Mouse (Mus musculus) erythroblast, embryonic 14.5 days (primary cell): Measurements from ENCODE around the gene Grm7. TPM values are rescaled to one million over a fixed set of nuclear protein-coding genes. Genes with fewer than 3 reads are reported as not detected.

Experiments
- H3K27me3 ChIP-seq: 2 replicates; pipeline ENCODE4 v1.6.1; 2012; ENCODE audit warnings: inconsistent platforms; ENCODE audit not compliant: control insufficient read depth
- H3K36me3 ChIP-seq: 2 replicates; pipeline ENCODE4 v1.6.1; 2012; ENCODE audit warnings: mild to moderate bottlenecking, inconsistent platforms; ENCODE audit not compliant: control insufficient read depth
- H3K4me1 ChIP-seq: 2 replicates; pipeline ENCODE4 v1.6.1; 2012; ENCODE audit warnings: inconsistent platforms; ENCODE audit not compliant: control insufficient read depth
- H3K4me3 ChIP-seq: replicated peaks from 2 replicates; pipeline ENCODE3; 2012; ENCODE audit warnings: moderate library complexity, mild to moderate bottlenecking, inconsistent platforms
- H3K9me3 ChIP-seq: 2 replicates; pipeline ENCODE4 v1.6.1; 2012; ENCODE audit warnings: low read length, inconsistent platforms, mixed read lengths; ENCODE audit not compliant: control insufficient read depth
- GATA1 ChIP-seq: IDR thresholded peaks from 2 replicates; pipeline ENCODE4 v1.6.1; 2012; ENCODE audit warnings: low read length, inconsistent platforms, mixed read lengths
- TAL1 ChIP-seq: IDR thresholded peaks from 3 replicates; pipeline ENCODE4 v1.6.1; 2012; ENCODE audit warnings: low read length, inconsistent platforms, mixed read lengths
- polyA plus RNA-seq: library from polyadenylated mRNA; stranded (reverse); fragments of >175 nt; gene quantifications from 2 replicates; pipeline ENCODE4 v1.2.3, GENCODE M21; 2012

Grm7 gene
- polyA plus RNA-seq, 1 experiment = 0.01 TPM

DNA sequence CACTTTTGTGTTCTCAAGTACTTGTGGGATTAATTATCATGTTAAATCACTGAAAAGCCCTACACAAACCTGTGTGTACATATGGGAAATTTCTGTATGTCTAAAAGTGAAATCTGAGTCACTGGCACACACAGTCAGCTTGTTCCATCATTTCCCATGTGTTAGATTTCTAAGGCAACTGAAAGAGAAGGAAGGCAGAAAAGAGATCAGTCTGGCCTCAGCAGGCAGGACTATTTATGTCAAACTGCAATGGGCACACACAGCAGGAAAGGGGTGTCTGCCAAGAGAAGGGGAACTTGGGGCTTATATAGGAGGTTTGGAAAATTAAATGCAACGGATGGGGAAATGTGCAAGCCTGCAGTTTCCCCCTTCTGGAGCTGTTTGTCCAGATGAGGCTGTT lies 913.2 kb downstream of the Grm7 start:
- Histone ChIP-seq H3K9me3 (peaks cover 4% of the 10 kb centered on the region; the same call in 1 of the 2 replicates), H3K4me1 (no peaks in the 10 kb centered on the region), H3K4me3 (no peak overlapping the region), H3K27me3 (no peaks in the 10 kb centered on the region), H3K36me3 (no peaks in the 10 kb centered on the region)
- no peak for TF ChIP-seq TAL1
- TF ChIP-seq GATA1 = no peak

DNA sequence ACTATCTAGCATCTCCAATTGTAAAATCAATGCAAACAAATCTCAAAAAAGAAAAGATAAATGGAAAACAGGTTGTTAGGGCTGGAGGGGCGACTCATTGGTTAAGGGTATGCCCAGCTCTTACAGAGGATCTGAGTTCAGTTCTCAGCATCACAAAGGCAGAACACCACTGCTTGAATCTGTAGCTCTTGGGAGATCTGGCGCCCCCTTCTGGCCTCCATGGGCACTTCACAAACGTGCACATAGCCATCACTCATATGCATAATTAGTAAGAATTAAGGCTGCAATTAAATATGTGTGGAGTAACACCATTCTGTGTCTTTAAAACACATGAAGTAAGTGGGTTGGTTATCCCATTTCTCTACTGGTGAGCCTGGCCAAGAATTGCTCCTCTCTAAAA lies 914.1 kb downstream of the Grm7 start:
- Histone ChIP-seq H3K27me3 (no peaks in the 10 kb centered on the region), H3K36me3 (no peaks in the 10 kb centered on the region), H3K4me1 (no peaks in the 10 kb centered on the region), H3K9me3 (peaks cover 4% of the 10 kb centered on the region; the same call in 1 of the 2 replicates), H3K4me3 (no peak overlapping the region)
- TF ChIP-seq TAL1 = no peak
- no peak for TF ChIP-seq GATA1

DNA sequence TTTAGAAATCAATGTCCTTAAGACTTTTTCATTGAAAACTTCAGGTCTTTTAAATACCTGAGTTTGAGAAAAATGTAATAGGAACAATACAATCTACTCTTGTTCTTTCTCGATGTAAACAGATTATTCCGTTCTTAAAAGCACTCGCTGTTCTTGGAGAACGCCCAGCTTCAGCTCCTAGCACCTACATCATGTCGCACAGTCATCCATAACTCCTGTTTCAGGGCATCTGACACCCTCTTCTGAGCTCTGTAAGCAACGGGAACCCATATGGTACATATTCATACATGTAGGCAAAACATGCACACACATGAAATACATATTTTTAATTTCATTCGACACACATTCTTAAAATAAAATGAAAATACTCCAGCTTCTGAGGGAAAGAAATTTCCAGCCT lies 916.0 kb downstream of the Grm7 start:
- H3K4me1 ChIP-seq = no peaks in the 10 kb centered on the region
- TF ChIP-seq TAL1 (no peak), GATA1 (no peak)
- no peaks in the 10 kb centered on the region for H3K27me3 ChIP-seq
- no peak overlapping the region for H3K4me3 ChIP-seq
- H3K36me3 ChIP-seq = no peaks in the 10 kb centered on the region
- H3K9me3 ChIP-seq = peaks cover 8% of the 10 kb centered on the region

- Histone ChIP-seq H3K36me3 (no peaks in the 10 kb centered on the region), H3K4me1 (no peaks in the 10 kb centered on the region), H3K9me3 (peaks cover 14% of the 10 kb centered on the region), H3K4me3 (no peak overlapping the region), H3K27me3 (no peaks in the 10 kb centered on the region)
- no peak for TF ChIP-seq GATA1
- TF ChIP-seq TAL1 = no peak
Observed at GRCm38 (mm10) chr6:111571471-111572088, 926.2 kb downstream of the Grm7 start.

DNA sequence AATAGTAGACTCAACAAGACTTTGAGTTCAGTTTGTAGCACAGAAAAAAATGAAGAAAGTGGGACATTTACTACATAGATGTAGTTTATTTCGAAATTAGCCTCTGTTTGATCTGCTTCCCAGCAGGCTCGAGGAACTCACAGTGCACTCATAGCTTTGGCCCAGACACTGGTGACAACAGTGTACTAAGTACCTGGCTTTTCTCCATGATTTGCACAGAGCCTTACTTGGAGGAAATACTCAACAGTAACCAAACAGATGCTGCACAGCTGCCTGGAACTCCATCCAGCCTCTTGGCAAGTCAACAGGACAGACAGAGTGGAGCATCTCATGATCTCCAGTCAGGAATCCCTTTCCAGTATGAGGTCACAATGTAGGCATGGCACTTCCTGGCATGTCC lies 939.5 kb downstream of the Grm7 start:
- Histone ChIP-seq H3K36me3 (no peaks in the 10 kb centered on the region), H3K9me3 (peaks cover 5% of the 10 kb centered on the region; the same call in 1 of the 2 replicates), H3K27me3 (no peaks in the 10 kb centered on the region), H3K4me1 (no peaks in the 10 kb centered on the region), H3K4me3 (no peak overlapping the region)
- TF ChIP-seq TAL1 (no peak), GATA1 (no peak)

- Histone ChIP-seq H3K36me3 (no peaks in the 10 kb centered on the region), H3K4me1 (no peaks in the 10 kb centered on the region), H3K9me3 (peaks cover 5% of the 10 kb centered on the region; the same call in 1 of the 2 replicates), H3K4me3 (no peak overlapping the region), H3K27me3 (no peaks in the 10 kb centered on the region)
- no peak for TF ChIP-seq TAL1
- TF ChIP-seq GATA1 = no peak
Observed at GRCm38 (mm10) chr6:111587572-111587971, 942.2 kb downstream of the Grm7 start.

DNA sequence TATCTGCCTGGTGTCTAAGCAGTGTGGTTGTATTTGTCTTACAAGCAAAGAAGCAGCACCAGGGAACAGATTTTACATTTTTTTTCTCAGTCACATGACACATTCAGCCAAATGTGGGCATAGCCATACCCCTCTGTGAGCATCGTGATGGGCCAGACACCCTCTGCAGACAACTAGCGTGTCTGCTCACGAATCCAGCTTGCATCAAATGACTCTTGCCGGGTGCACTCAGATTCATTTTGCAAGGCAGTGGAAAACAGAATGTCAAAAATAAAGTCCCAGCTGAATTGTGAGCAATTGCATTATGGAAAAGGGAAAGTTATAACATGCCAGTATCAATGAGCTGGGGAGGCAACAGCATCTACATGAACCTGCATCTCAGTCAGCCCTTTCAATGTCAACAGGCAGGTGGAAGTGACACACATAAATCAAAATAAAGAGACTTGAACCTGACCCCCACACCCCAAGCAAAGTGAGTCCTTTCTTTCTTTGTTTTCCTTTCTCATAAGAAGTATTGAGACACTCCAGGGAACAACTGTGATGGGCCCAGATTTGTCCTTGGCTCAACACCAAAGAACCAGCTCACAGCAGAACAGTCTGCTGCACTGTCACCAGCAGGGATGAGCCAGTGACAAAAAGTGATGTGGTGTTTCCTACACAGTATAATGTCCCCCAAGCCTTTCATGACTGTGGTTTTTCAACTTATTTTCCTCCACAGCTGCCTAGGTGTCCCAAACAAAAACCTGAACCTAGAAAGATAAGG lies 956.7 kb downstream of the Grm7 start:
- Histone ChIP-seq H3K4me1 (no peaks in the 10 kb centered on the region), H3K9me3 (peaks cover 6% of the 10 kb centered on the region), H3K4me3 (no peak overlapping the region), H3K36me3 (no peaks in the 10 kb centered on the region), H3K27me3 (no peaks in the 10 kb centered on the region)
- TF ChIP-seq TAL1 (no peak), GATA1 (no peak)

- TF ChIP-seq TAL1 = no peak
- TF ChIP-seq GATA1 = no peak
- Histone ChIP-seq H3K4me1 (no peaks in the 10 kb centered on the region), H3K9me3 (peaks cover 4% of the 10 kb centered on the region; the same call in 1 of the 2 replicates), H3K27me3 (no peaks in the 10 kb centered on the region), H3K36me3 (no peaks in the 10 kb centered on the region), H3K4me3 (no peak overlapping the region)
Observed at GRCm38 (mm10) chr6:111610396-111610795, 965.0 kb downstream of the Grm7 start.

GRCm38 (mm10) chr6:111613834-111614233 lies 968.5 kb downstream of the Grm7 start:
- Histone ChIP-seq H3K4me1 (no peaks in the 10 kb centered on the region), H3K4me3 (no peak overlapping the region), H3K27me3 (no peaks in the 10 kb centered on the region), H3K36me3 (no peaks in the 10 kb centered on the region), H3K9me3 (no peaks in the 10 kb centered on the region)
- no peak for TF ChIP-seq TAL1
- TF ChIP-seq GATA1 = no peak
